Mouse (Mus musculus): ENCODE measurements around the gene Slc45a1.

The Slc45a1 gene

GRCm38 (mm10) chr4:150659926-150660610 lies 8.1 kb upstream of the Slc45a1 start:
- DNase-seq (ENCODE audit: low read depth, low spot score), result no peak

- no peak for DNase-seq (ENCODE audit: low read depth, low spot score)
Measured at GRCm38 (mm10) chr4:150656504-150656903, 4.5 kb upstream of the Slc45a1 start.

- peak; percentile 50 for DNase-seq (ENCODE audit: low read depth, low spot score)
Measured at GRCm38 (mm10) chr4:150655989-150656388, 4.0 kb upstream of the Slc45a1 start.

- DNase-seq (ENCODE audit: low read depth, low spot score), result no peak
Measured at GRCm38 (mm10) chr4:150653072-150653599, 1.2 kb upstream of the Slc45a1 start.

- DNase-seq (ENCODE audit: low read depth, low spot score), result no peak
Measured at GRCm38 (mm10) chr4:150649327-150649726, 2.6 kb downstream of the Slc45a1 start.

GRCm38 (mm10) chr4:150644299-150644698 lies 7.7 kb downstream of the Slc45a1 start:
- DNase-seq (ENCODE audit: low read depth, low spot score), result no peak

GRCm38 (mm10) chr4:150636635-150637034 lies 15.3 kb downstream of the Slc45a1 start:
- DNase-seq (ENCODE audit: low read depth, low spot score), result no peak

- no peak for DNase-seq (ENCODE audit: low read depth, low spot score)
Measured at GRCm38 (mm10) chr4:150635568-150635967, 16.4 kb downstream of the Slc45a1 start.

GRCm38 (mm10) chr4:150629266-150629665 lies 22.7 kb downstream of the Slc45a1 start:
- no peak for DNase-seq (ENCODE audit: low read depth, low spot score)

- no peak for DNase-seq (ENCODE audit: low read depth, low spot score)
Measured at GRCm38 (mm10) chr4:150625951-150626732, 25.8 kb downstream of the Slc45a1 start.

GRCm38 (mm10) chr4:150625425-150625824 lies 26.5 kb downstream of the Slc45a1 start:
- DNase-seq (ENCODE audit: low read depth, low spot score), result peak; percentile 45

GRCm38 (mm10) chr4:150624933-150625332 lies 27.0 kb downstream of the Slc45a1 start:
- no peak for DNase-seq (ENCODE audit: low read depth, low spot score)

GRCm38 (mm10) chr4:150624214-150624823 lies 27.7 kb downstream of the Slc45a1 start:
- DNase-seq (ENCODE audit: low read depth, low spot score), result no peak

GRCm38 (mm10) chr4:150622641-150623040 lies 29.3 kb downstream of the Slc45a1 start:
- DNase-seq (ENCODE audit: low read depth, low spot score), result no peak

GRCm38 (mm10) chr4:150619011-150619410 lies 33.0 kb downstream of the Slc45a1 start:
- DNase-seq (ENCODE audit: low read depth, low spot score), result no peak

GRCm38 (mm10) chr4:150616841-150617240 lies 35.1 kb downstream of the Slc45a1 start:
- no peak for DNase-seq (ENCODE audit: low read depth, low spot score)

- DNase-seq (ENCODE audit: low read depth, low spot score), result no peak
Measured at GRCm38 (mm10) chr4:150616029-150616420, 35.9 kb downstream of the Slc45a1 start.

GRCm38 (mm10) chr4:150615251-150616028 lies 36.5 kb downstream of the Slc45a1 start:
- no peak for DNase-seq (ENCODE audit: low read depth, low spot score)

GRCm38 (mm10) chr4:150613715-150614114 lies 38.3 kb downstream of the Slc45a1 start:
- no peak for DNase-seq (ENCODE audit: low read depth, low spot score)

GRCm38 (mm10) chr4:150608670-150609069 lies 43.3 kb downstream of the Slc45a1 start:
- no peak for DNase-seq (ENCODE audit: low read depth, low spot score)

GRCm38 (mm10) chr4:150606449-150607161 lies 45.4 kb downstream of the Slc45a1 start:
- peak; percentile 54 for DNase-seq (ENCODE audit: low read depth, low spot score)
